Mouse (Mus musculus) 3T3-L1 (cell line): Measurements from ENCODE around the gene Zzz3.
"Not testable (repeated sequence)": the region's sequence is repeated elsewhere in the genome, so short reads cannot be mapped to it uniquely, and the experiment has no call there.

Source experiments
- DNase-seq: peaks from one replicate; pipeline ENCODE4 v3.0.0-alpha.2; 2015; ENCODE audit warnings: low read depth, low spot score

Zzz3 gene

DNA sequence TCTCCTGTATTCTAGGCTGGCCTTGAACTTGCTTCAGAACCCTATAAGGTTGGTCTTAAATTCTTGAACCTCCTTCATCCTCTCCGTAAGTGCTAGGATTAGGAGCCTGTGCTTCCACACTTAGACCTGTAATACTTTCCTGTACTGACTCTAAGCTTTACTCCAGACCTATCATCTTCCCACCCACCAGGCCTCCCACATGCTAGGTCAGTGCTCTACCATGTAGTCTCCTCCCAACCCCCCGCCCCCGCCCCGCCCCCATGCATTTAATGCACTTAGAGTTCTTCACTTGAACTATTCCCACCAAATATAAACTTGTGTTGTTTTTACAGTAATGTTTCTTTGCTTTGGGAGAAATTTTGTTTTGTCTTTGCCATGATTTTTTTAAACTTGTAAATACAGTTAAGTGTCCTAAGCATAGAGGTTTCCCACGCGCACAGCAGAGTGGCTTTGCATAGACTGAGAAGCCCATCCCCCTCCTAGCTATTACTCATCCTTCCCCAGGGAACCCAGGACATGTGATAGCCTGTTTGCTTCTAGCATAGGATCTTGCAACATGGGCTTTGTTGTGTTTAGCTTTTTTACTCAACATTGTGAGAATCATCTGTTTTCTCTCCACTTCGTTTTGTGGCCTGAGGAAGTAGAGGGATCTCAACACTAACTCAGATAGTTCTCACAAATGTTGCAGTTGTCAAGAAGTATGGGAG is 6.8 kb downstream of the Zzz3 start:
- peak; percentile 95 for DNase-seq

DNA sequence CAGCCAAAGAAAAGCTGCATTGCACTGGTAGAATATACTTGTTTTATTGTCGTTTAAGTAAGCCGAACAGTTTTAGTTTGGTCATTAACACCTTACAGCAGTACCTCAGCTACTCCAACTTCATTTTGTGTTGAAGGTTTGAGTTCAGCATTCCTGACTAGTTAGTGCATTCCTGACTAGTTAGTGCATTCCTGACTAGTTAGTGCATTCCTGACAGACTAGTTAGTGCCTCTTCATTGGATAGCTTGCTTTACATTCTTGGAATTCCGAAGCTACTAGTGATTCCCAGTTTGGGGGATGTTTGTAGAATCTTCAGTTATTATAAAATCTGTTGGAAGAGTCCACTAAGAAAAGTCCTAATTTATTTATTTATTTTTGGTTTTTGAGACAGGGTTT is 7.4 kb downstream of the Zzz3 start:
- no peak for DNase-seq

DNA sequence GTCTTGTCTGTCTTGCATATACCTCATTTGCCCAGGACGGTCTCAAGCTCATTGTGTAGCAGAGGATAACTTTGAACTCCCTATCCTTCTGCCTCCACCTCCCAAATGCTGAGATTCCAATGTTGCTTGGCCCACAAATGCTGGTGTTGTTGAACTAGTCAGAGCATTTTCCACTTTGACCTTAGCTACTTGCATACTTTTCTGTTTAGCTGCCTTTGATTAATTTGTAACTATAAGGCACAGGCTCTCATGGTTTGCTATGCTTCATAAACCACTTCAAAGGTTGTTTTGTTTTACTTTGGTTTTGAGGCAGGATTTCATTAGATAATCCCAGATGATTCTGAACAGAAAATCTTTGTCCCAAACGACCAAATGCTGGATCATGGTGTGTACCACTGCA is 8.6 kb downstream of the Zzz3 start:
- no peak for DNase-seq

DNA sequence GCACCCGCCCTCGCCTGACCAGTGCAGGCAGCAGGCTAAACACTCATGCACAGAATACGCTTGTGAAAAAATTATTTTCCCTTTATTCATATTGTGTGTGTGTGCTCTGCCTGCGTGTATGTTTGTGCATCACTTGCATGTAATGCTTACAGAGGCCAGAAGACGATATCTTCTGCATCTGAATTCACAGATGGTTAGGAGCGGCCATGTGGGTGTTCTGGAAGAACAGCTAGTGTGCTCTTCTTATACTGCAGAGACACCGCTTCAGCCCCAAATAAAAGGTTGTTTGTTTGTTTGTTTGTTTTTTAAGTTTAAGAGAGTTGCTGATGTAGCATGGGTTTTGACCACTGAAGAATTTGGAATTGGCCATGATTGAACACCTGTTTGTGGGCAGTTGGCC is 10.1 kb downstream of the Zzz3 start:
- DNase-seq, result no peak

DNA sequence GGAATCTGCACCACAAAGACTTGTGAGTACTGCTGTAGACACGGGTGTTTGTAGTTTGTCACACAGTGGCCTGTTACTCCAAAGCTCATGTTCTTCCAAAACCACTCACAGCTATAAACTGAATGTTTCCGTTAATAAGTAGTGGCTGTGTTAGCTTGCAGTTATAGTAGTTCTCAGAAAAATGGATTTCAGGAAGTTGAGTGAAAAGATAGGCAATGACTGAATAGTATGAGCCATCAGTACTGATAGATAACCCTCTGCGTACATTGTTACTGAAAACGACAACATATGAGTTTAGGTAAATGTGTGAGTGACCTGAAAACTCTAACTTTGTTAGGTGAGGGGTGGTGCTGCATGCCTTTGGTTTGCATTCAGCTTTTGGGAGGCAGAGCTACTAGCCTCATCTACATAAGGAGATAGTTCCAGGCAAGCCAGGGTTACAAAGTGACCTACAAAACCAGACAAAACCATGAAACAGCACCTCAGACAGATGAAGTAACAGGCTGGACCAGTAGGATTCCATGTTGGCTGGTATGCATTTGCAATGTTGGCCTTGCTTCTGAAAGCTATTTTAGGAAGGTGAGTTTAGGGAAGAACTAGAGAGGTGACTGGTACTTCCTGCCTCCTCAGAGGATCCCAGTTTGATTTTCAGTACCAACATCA is 10.8 kb downstream of the Zzz3 start:
- DNase-seq, result no peak

DNA sequence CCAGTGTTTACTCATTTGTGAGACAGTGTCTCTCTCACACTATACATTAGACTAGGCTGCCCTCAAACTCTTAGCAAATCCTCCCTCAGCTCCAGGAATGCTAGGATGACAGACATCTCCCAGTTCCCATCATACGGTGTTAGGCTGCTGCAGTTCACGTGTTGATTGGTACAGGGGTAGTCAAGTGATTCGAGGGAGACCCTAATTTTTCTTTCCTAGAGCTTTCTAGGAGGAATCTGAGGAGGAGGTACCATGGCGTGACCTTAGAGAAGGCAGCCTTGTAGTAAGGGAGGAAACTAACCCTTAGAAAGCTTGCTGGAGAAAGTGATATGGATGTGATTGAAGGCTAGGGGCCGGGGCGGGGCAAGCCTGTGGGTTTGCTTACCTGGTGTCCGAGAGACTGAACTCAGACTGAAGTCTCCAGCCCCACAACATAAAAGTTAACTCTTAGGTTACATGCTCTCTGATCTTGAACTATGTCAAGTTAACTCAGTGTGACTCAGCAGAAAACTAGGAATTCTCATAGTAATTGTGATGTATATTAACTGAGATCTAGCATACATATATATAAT is 15.8 kb downstream of the Zzz3 start:
- no peak for DNase-seq

DNA sequence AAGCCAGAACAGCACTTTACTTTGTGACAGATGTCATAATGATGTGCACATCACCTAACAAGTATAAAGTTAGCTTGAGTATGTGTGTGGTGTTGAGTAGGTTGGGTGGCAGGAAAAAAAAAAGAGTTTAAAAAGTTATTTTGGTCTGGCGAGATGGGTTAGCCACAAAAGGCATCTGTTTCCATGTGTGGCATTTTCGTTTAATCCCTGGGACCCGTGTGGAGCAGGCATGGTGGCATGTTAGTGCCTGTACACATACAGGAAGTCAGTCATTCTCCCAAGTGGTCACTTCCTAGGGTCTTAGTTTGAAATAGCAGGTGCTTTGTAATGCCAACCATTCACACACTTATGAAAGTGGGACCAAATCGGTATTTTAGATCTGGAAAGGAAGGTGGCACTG is 17.1 kb downstream of the Zzz3 start:
- no peak for DNase-seq

DNA sequence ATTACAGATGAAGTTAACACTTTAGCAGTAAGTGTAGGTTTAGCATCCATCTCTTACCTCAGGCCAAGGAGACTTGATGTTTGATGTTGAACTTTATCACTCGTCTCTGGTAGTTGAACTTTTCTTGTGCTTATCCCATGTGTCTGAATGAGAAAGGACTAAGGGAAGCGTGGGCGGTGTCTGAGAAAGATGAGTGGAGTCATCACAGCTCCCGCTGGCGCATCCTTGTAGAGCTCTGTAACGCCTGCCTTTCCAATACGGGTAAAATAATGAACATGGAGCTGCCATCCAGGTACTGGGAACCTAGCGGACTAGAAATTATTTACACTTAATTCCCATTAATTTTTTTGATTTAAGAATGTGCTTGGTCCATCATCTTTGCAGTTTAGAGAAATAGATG is 33.7 kb downstream of the Zzz3 start:
- DNase-seq, result no peak

DNA sequence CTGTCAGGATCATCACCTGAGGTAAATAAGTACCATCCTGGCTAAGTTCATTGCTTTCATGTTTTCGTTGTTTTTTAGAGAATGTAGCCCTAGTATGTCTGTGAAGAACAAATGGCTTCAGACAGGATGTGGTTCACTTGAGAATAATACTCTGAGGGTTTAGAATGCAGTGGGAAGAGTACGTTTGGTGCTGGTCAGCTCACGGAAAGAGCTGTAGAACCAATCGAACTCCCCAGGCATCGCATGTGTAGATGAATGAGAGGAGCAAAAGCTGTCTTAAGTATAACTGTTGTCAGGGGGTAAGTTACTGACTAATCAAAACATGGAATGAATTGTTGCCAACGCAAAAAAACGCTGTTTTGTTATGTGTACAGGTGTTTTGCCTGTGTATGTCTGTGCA is 37.4 kb downstream of the Zzz3 start:
- DNase-seq, result no peak

DNA sequence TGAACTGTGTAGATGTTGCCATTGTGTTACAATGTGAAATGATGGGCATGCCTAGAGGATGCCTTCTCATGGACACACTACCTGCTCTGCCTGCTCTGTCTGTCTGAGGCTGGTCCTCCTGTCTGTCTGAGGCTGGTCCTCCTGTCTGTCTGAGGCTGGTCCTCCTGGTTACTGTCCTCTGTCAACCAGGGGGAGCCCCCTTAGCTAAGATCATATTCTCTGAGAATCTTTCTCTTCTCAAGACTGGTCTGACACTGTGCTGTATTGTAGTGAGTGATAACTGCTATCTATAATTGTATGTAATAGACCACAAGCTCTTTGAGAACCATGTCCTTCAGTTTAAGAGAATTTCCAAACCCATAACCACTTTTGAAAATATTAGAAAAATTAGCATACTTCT is 40.3 kb downstream of the Zzz3 start:
- no peak for DNase-seq

DNA sequence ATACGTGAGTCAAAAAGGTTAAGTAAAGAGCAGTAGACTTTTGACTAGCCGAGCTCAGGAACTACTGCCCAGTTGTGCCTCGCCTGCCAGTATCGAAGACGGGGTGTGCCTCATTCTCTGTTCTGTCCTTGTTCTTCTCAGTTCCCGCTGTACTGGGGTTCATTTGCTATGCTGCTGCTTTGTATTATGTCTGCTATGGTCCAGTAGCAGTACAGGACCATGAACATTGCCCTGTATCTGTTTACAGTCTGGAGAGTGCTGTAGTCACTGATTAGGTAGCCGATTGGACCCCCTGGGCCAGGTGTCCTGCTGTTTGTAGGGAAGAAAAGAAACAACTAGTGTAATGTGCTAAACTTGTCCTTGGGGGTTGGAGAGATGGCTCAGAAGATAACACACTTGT is 42.8 kb downstream of the Zzz3 start:
- no peak for DNase-seq

DNA sequence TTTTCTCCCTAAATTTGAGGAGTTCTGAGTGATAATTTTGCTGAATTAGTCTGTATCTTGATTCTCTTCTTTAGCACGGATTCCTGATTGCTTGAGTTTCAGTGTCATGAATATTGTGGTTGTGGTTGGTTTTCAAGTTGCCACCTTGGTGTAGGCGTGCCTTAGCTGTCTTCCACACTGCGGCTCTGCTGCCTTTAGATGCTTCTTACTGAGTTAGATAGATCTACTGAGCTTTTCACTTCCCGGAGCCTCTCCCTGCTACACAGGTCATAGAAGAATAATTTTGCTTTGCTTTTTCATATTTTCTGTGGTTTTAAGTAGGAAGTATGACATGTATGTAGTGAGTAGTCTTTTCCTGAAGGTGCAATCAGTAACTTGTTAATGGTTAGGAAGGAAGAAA is 47.5 kb downstream of the Zzz3 start:
- no peak for DNase-seq

DNA sequence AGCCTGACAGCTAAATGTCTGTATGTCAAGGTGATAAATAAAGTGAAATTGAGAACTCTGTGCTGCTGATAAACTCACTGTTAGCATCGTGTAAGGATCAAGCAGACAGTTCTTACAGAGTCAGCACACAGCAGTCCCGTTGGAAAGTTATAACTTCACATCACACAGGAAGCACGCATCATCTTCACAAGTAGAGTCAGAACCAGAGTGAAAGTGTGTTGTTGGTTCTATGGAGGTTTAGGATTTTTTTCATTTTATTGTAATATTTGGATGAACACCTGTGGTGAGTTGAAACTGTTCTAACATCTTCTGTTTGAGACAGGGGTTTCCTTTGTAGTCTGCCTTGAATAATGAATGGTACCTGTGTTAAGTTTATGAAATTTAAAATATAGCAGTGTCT is 48.8 kb downstream of the Zzz3 start:
- no peak for DNase-seq

DNA sequence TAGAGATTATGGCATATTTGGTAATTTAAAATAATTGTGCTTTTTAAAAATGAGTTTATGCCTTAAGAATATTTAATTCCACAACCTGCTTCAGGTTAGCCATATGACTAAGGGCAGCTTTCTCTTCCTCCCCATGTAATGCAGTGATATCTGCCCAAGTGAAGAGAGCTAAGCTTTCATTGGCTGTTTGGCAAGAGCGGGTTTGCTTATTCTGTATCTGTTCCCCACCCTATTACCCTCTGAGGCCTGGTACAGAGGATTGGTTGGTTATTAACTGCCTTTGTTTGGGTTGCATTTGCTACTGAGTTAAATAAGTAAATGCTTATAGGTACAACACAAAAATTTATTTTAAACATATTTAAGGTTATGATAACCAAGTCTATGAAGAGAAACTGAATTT is 51.7 kb downstream of the Zzz3 start:
- DNase-seq, result no peak

DNA sequence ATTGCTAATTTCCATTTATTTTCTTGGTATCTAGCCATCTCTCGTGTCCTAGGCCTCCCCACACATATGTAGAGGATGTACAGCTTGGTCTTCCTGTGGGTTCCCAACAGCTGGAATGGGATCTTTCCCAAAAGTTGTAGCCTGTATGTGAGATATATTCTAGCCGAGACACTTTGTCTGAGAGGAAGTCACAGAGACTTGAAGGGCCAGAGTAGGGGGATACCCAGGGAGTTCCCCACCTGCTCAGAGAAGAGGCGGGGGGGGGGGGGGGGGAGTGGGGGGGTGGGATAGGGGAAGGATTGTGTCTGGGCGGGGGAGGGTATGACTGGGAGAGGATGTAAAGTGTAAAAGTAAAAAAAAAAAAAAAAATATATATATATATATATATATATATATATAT is 57.9 kb downstream of the Zzz3 start:
- no peak for DNase-seq

DNA sequence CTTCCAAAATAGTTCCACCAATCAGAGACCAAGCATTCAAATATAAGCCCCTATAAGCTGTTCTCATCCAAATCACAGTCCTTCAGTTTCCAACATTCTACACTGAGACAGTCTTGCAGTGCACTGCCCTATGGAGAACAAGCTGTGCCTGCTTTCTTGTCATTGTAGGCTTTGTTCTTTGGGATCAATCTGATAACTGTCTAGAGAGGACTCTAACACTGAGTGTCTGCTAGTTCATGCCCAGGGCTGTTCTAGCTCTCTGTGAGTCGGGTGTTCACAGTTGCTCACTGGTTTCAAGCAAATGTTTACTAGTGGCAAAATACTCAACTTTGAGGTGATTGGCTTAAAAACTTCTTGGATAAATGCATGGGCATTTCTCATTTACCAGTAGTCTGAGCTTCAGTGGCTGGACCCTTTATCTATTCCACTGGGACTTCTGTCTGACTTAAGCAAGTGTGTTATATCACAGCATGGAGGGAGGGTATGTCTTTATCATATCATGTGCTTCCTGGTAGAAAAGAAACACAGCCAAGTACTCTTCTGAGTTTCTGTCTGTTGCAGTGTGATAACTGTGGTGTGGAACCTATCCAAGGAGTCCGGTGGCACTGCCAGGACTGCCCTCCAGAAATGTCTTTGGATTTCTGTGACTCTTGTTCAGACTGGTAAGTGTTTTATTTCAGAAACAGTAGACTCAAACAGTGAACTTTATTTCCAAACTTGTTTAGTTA is 62.2 kb downstream of the Zzz3 start:
- peak; percentile 10 for DNase-seq

DNA sequence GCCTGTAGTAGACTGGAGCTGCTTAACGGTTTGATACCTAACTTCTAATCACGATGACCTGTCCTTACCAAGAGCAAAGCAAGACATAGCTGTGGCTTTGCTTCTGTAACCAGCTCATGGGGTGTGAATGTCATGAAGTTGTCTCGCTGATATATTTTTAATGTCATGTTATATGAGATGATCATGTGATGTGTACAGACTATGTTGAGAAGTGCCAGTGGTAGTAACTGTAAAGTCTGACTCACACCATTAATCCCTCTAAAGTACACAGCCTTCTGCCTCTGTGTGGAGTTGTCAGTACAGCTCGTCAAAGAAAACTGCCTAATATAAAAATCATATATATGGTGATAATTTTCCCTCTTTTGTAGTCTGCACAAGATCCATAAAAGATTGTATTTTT is 63.6 kb downstream of the Zzz3 start:
- DNase-seq, result not testable (repeated sequence)

DNA sequence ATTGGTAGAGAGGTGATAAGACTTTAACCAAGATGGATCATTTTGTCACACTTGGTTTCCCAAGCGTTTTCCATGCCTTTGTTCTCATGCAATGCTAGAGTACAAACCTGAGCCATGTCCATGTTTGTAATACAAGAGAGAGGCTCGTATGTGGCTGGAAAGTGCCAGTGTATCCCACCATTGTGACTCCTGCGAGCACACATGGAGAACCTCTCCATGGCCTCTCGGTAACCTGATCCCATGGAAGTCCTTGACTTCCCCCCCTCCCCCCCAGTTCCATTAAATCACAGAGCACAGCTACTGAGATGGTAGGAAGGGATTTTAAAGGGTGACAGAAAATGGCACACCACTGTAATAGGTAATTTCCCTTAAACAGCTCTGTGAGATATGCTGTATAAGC is 65.5 kb downstream of the Zzz3 start:
- no peak for DNase-seq

DNA sequence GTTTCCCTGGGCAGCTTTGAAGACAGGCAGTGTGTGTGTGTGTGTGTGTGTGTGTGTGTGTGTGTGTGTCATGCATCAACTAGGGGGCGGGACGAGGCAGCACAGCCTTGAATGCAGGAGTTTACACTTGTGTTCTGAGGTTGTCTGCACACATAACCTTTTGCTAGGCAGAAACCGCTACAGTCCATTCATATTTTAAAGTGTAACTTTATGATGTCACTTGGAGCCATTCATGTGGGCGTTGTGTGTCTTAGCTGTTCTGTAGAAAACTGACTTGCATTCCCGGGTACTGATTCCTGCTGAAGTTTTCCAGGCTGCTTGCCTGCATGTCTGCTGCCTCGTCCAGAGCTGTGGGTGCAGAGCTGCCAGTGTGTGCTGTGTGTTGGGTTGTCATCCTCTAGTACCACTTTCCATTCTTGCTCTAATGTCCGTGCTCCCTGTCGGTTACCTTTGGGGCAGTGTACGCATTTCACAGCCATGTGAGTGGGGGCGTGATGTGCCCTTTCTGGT is 66.8 kb downstream of the Zzz3 start:
- no peak for DNase-seq

DNA sequence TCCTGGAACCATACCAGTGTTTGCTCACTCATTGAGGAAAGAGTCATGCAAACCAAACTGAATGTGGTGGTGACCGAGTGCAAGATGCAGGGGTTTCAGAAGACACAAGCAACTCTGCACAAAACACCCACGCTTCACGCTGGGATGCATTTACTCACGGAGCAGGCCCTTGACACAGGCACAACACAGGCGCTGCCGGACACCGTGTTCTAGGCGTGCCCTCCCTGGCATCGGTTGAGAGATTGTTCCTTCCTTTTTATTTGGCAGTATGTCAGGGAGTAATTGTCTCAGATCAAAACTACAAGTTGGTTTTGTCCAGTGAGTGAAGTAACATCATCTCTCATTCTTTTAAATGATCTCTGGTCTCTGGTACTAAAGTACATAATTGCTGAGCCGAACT is 67.6 kb downstream of the Zzz3 start:
- DNase-seq, result no peak

DNA sequence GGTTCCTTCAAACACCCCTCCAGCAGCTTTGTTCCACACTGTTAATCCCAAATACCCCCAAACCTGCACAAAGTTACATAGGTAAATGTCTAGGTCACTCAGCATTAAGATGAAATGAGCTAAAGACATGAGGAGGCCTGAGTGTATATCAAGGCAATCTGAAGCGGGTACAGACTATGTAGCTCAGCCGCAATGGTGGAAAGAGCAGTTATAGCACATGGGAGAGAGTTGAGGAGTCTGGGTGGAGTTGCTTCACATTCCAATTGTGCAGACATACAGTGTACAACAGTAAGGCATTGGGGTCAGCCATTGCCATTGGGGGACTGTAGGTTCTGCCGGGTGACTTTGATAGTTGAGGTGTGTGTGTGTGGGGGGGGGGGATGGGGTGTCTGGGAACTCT is 69.2 kb downstream of the Zzz3 start:
- DNase-seq, result no peak

DNA sequence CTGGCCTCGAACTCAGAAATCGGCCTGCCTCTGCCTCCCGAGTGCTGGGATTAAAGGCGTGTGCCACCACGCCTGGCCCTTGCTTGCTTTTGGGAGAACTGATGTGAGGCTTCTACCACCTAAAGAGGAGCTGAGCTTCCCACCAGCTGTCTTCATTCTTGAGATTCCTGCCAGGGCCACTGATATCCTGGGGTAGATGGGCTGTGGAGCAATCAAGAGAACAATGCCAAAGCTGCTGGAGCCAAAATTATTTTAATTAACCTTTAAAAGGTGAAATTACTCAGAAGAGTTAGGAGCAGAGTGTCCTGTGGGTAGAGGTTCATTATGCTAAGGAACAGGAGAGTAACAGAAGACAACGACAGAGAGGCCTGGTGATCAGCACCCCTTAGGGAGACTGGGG is 70.1 kb downstream of the Zzz3 start:
- DNase-seq, result no peak

DNA sequence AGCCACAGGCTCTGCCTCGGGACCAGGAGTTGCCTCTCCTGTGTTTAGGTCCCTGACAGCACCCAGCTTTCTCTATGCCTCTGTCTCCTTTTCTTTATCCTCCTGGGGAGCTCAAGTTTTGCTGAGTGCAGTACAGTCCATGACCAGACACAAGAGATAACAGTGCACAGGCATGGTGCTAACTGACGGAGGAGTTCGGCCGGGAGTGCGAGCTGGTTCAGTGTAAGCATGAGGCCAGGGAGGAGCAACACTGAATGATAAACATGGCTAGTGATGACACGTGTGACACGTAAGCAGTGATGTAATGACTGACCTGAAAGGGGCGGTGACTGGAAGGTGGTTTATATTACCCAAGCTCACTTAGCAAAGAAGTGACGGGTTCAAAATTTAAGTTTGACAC is 71.6 kb downstream of the Zzz3 start:
- no peak for DNase-seq
